Mouse (Mus musculus) stomach, embryonic 14.5 days (tissue): ENCODE data around the gene Ush2a. TPM values are rescaled to one million over a fixed set of nuclear protein-coding genes. Genes with fewer than 3 reads are reported as not detected.

Experiments
- ATAC-seq: fragments of 200-750 bp; cut with Nextera tagmentation; 2 replicates; pipeline ENCODE4 v1.8.0; 2017; ENCODE audit warnings: low read depth, moderate TSS enrichment; ENCODE audit not compliant: insufficient number of reproducible peaks, insufficient read depth, low FRiP score
- H3K27ac ChIP-seq: fragments of 300-500 bp; sonication (generic); 2 replicates; pipeline ENCODE4 v1.5.1; 2014; ENCODE audit warnings: mild to moderate bottlenecking, low read length, moderate library complexity, mixed read lengths
- H3K27me3 ChIP-seq: fragments of 300-500 bp; sonication (generic); 2 replicates; pipeline ENCODE4 v1.6.1; 2014; ENCODE audit warnings: low read length, control low read depth, mixed read lengths; ENCODE audit not compliant: control insufficient read depth, insufficient read depth
- H3K36me3 ChIP-seq: fragments of 300-500 bp; sonication (generic); 2 replicates; pipeline ENCODE4 v1.6.1; 2014; ENCODE audit warnings: mild to moderate bottlenecking, control low read depth, low read length, moderate library complexity, mixed read lengths; ENCODE audit not compliant: control insufficient read depth, insufficient read depth
- H3K4me1 ChIP-seq: fragments of 300-500 bp; sonication (generic); 2 replicates; pipeline ENCODE4 v1.6.1; 2014; ENCODE audit warnings: low read length, control low read depth, mixed read lengths; ENCODE audit not compliant: control insufficient read depth, insufficient read depth
- H3K4me2 ChIP-seq: fragments of 300-500 bp; sonication (generic); replicated peaks from 2 replicates; pipeline ENCODE4 v1.6.1; 2014; ENCODE audit warnings: low read depth, low read length, control low read depth
- H3K4me3 ChIP-seq: fragments of 300-500 bp; sonication (generic); 2 replicates; pipeline ENCODE4 v1.5.1; 2014; ENCODE audit warnings: low read depth, low read length, control low read depth
- H3K9ac ChIP-seq: fragments of 300-500 bp; sonication (generic); replicated peaks from 2 replicates; pipeline ENCODE4 v1.6.1; 2014; ENCODE audit warnings: low read depth, mild to moderate bottlenecking, control low read depth, low read length, moderate library complexity, mixed read lengths
- H3K9me3 ChIP-seq: fragments of 300-500 bp; sonication (generic); 2 replicates; pipeline ENCODE4 v1.6.1; 2016; ENCODE audit warnings: low read depth, low read length, control low read depth; ENCODE audit not compliant: control insufficient read depth
- WGBS: fragments of 180-500 bp; shearing (Covaris S2); extraction: QIAGEN DNeasy Blood & Tissue Kit; methylation state at CpG from one replicate; pipeline ENCODE4 v1.1.7; 2014; 5-methylcytosine and 5-hydroxymethylcytosine counted together
- polyA plus RNA-seq: library from polyadenylated mRNA; unstranded; fragments of >200 nt; fragmentation: Nextera tagmentation; extraction: Ambion mirVana; gene quantifications from 2 replicates; pipeline ENCODE4 v1.2.1, GENCODE M21; 2014

The Ush2a gene
- polyA plus RNA-seq, 1 experiment from 2014 or later: not detected

DNA sequence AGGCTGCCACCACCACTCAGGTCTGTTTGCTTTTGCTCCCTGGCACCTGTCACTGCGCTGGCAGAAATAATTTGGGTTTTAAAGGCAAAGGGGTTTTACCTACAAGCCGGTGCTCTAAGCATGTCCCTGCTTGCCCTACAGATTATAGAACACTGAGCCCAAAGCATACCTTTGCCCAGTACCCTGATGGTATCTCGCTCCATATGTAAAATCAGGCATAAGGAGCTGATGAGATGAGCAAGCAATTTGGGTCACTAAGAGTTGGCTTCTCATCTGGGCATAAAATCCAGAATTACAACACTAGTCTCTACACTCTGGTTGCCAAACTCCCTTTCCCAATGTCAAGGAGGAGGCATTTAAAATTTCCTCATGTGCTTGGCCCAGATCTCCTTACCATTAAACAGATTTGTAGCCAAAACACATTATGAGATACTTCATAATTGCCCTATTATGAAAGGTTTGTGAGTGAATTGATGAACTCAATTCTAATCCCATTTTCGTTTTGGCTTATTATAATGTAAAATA lies 616.8 kb downstream of the Ush2a start:
- Histone ChIP-seq H3K9me3 (no peaks in the 10 kb centered on the region), H3K27me3 (no peaks in the 10 kb centered on the region), H3K4me3 (no peak overlapping the region), H3K4me2 (no peak overlapping the region), H3K4me1 (no peaks in the 10 kb centered on the region), H3K36me3 (no peaks in the 10 kb centered on the region), H3K27ac (no peak overlapping the region), H3K9ac (no peak overlapping the region)
- ATAC-seq: no peak
- 90% methylated on average over 4 of the region's 4 CpGs for WGBS

GRCm38 (mm10) chr1:188896906-188897551 lies 635.2 kb downstream of the Ush2a start:
- H3K27me3 ChIP-seq: no peaks in the 10 kb centered on the region
- H3K4me2 ChIP-seq: no peak overlapping the region
- no peak overlapping the region for H3K27ac ChIP-seq
- H3K4me3 ChIP-seq: no peak overlapping the region
- no peaks in the 10 kb centered on the region for H3K36me3 ChIP-seq
- no peak overlapping the region for H3K9ac ChIP-seq
- no peaks in the 10 kb centered on the region for H3K4me1 ChIP-seq
- no peaks in the 10 kb centered on the region for H3K9me3 ChIP-seq
- ATAC-seq: no peak
- WGBS: 39% methylated on average over 4 of the region's 4 CpGs

- H3K4me2 ChIP-seq: no peak overlapping the region
- WGBS: 23% methylated on average over 10 of the region's 10 CpGs
Observed at GRCm38 (mm10) chr1:188904091-188904490, 642.3 kb downstream of the Ush2a start.

GRCm38 (mm10) chr1:188906175-188906574 lies 644.4 kb downstream of the Ush2a start:
- 83% methylated on average over 7 of the region's 7 CpGs for WGBS

More at GRCm38 (mm10) chr1:188904091-188904490, 642.3 kb downstream of the Ush2a start:
- H3K4me1 ChIP-seq: no peaks in the 10 kb centered on the region
- no peaks in the 10 kb centered on the region for H3K27me3 ChIP-seq
- H3K4me3 ChIP-seq: no peak overlapping the region
- H3K36me3 ChIP-seq: no peaks in the 10 kb centered on the region
- H3K27ac ChIP-seq: no peak overlapping the region
- no peak overlapping the region for H3K9ac ChIP-seq
- H3K9me3 ChIP-seq: no peaks in the 10 kb centered on the region
- no peak for ATAC-seq

GRCm38 (mm10) chr1:188910656-188911055 lies 648.8 kb downstream of the Ush2a start:
- no peak for ATAC-seq
- no peak overlapping the region for H3K4me3 ChIP-seq
- no peak overlapping the region for H3K4me2 ChIP-seq
- no peaks in the 10 kb centered on the region for H3K36me3 ChIP-seq
- no peaks in the 10 kb centered on the region for H3K27me3 ChIP-seq
- no peaks in the 10 kb centered on the region for H3K4me1 ChIP-seq
- 84% methylated on average over 11 of the region's 11 CpGs for WGBS
- H3K9ac ChIP-seq: no peak overlapping the region
- H3K9me3 ChIP-seq: no peaks in the 10 kb centered on the region
- no peak overlapping the region for H3K27ac ChIP-seq

More at GRCm38 (mm10) chr1:188906175-188906574, 644.4 kb downstream of the Ush2a start:
- Histone ChIP-seq H3K27me3 (no peaks in the 10 kb centered on the region), H3K36me3 (no peaks in the 10 kb centered on the region), H3K27ac (no peak overlapping the region), H3K9ac (no peak overlapping the region), H3K4me3 (no peak overlapping the region), H3K9me3 (no peaks in the 10 kb centered on the region), H3K4me2 (no peak overlapping the region), H3K4me1 (no peaks in the 10 kb centered on the region)
- no peak for ATAC-seq

DNA sequence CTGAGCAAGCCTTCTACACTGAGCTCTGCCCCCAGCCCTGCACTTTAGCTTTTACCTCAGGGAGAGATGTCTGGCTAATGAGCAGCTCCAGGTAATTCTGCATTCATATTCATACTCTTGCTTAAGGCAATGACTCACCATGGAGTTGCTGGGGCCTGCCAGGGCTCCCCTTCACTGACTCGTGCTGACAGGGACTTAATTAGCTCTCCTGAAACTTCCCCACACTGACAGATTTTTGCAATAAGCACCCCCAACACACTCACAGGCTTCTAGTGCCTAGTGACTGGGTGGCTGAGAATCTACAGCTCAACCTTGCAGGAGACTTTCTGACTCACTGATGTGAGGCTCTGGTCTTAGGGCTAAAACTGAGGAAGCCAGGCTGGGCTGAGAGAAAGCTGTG lies 658.1 kb downstream of the Ush2a start:
- Histone ChIP-seq H3K4me2 (no peak overlapping the region), H3K27ac (no peak overlapping the region), H3K4me1 (no peaks in the 10 kb centered on the region), H3K36me3 (no peaks in the 10 kb centered on the region), H3K4me3 (no peak overlapping the region), H3K9ac (no peak overlapping the region), H3K9me3 (no peaks in the 10 kb centered on the region), H3K27me3 (no peaks in the 10 kb centered on the region)
- whole genome bisulfite sequencing: 53% methylated on average over 1 of the region's 1 CpGs
- ATAC-seq: no peak; the same call in 1 of the 2 replicates

GRCm38 (mm10) chr1:188937246-188937780 lies 675.5 kb downstream of the Ush2a start:
- Histone ChIP-seq H3K27ac (no peak overlapping the region), H3K27me3 (no peaks in the 10 kb centered on the region), H3K9ac (no peak overlapping the region), H3K4me1 (no peaks in the 10 kb centered on the region), H3K4me3 (no peak overlapping the region), H3K9me3 (no peaks in the 10 kb centered on the region), H3K36me3 (no peaks in the 10 kb centered on the region), H3K4me2 (no peak overlapping the region)
- ATAC-seq: no peak
- WGBS: 82% methylated on average over 14 of the region's 14 CpGs

- ATAC-seq: no peak
- WGBS: 14% methylated on average over 8 of the region's 8 CpGs
- no peaks in the 10 kb centered on the region for H3K27me3 ChIP-seq
- H3K4me2 ChIP-seq: no peak overlapping the region
- no peak overlapping the region for H3K4me3 ChIP-seq
- H3K27ac ChIP-seq: no peak overlapping the region
- H3K9ac ChIP-seq: no peak overlapping the region
- H3K36me3 ChIP-seq: no peaks in the 10 kb centered on the region
- H3K4me1 ChIP-seq: no peaks in the 10 kb centered on the region
- H3K9me3 ChIP-seq: no peaks in the 10 kb centered on the region
Observed at GRCm38 (mm10) chr1:188945326-188945725, 683.5 kb downstream of the Ush2a start.
